Mouse (Mus musculus) splenic B cell, adult 2 months (primary cell): Measurements from ENCODE around the gene Traf5.

ENCODE experiments used
- DNase-seq: peaks from one replicate; pipeline ENCODE4 v3.0.0-alpha.2; 2011; ENCODE audit warnings: low read depth, low spot score
- H3K27me3 ChIP-seq: 2 replicates; pipeline ENCODE4 v1.6.1; 2012; ENCODE audit warnings: mild to moderate bottlenecking, low read length, moderate library complexity, mixed read lengths; ENCODE audit not compliant: control insufficient read depth, poor library complexity, insufficient read depth, severe bottlenecking
- H3K36me3 ChIP-seq: 2 replicates; pipeline ENCODE4 v1.6.1; 2012; ENCODE audit warnings: mild to moderate bottlenecking, low read length, moderate library complexity, mixed read lengths; ENCODE audit not compliant: control insufficient read depth, poor library complexity, insufficient read depth, severe bottlenecking

Gene Traf5

DNA sequence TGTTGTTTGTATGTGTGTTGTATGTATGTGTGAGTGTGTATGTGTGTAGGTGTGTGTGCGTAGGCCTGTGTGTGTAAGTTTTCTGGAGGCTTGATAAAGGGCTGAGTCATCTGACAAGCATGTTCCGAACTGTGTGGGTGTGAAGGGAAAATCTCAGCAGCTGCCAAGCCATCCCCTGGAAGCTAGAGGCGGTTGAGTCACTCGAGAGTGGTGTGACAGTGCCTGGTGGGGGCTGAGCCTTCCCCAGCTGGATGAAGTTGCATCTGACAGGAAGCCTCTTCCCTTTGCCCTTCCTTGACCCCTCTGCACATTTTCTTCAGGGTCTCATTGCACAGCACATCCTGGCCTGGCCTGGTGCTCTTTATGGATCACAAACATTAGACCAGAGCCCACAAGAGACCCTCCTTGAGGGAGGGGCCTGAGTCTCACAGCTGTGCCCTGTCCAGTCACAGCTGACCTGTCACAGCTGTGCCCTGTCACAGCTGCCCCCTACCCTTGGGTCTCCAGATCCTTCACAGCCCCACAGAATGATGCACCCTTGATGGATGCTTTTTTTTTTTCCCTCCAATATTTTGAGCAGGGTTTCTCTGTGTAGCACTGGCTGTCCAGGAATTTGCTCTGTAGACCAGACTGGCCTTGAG is 30.6 kb downstream of the Traf5 start:
- Histone ChIP-seq H3K27me3 (no peaks in the 10 kb centered on the region), H3K36me3 (peaks cover 36% of the 10 kb centered on the region)
- DNase-seq: no peak

- no peak for DNase-seq
- Histone ChIP-seq H3K27me3 (no peaks in the 10 kb centered on the region), H3K36me3 (peaks cover 21% of the 10 kb centered on the region; the same call in 1 of the 2 replicates)
These were observed 33.4 kb downstream of the Traf5 start for GRCm38 (mm10) chr1:192058911-192059310.

DNA sequence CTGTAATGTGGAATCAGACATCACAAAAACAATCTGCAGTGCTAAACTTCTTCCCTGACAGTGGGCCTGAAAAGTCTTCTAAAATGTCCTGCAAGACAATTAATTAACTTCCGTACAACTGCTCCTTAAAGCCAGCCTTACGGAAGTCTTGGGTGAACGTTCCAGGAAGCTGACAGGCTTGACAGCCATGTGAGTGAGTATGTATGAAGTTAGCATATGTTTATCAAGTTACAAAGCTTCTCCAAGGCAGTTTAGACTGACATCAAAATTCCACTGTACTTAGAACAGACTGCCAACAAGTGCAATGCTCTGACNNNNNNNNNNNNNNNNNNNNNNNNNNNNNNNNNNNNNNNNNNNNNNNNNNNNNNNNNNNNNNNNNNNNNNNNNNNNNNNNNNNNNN is 38.6 kb downstream of the Traf5 start:
- Histone ChIP-seq H3K36me3 (peaks cover 14% of the 10 kb centered on the region), H3K27me3 (no peaks in the 10 kb centered on the region)
- DNase-seq: no peak

GRCm38 (mm10) chr1:192052986-192053385 is 39.4 kb downstream of the Traf5 start:
- H3K27me3 ChIP-seq: no peaks in the 10 kb centered on the region
- peaks cover 11% of the 10 kb centered on the region for H3K36me3 ChIP-seq
- no peak for DNase-seq

DNA sequence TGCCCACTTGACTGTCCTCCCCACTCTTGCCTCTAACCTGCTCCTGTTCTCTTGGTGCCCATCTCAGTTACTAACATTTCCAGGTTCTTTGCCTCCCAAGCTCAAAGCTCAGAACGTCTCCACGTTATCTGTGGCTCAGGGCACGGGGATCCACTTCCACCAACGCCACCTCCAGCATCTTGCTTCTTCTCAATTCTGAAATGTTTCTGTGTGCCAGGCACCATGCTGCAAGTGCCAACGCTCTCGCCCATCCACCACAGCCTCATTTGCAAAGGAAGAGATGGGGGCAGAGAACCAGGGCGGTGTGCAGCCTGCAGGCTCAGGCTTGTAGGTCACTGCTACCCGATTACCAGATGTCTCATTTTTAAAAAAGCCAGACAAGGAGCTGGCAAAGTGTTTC is 39.9 kb downstream of the Traf5 start:
- Histone ChIP-seq H3K36me3 (peaks cover 10% of the 10 kb centered on the region), H3K27me3 (no peaks in the 10 kb centered on the region)
- DNase-seq: no peak

- Histone ChIP-seq H3K36me3 (peaks cover 24% of the 10 kb centered on the region), H3K27me3 (no peaks in the 10 kb centered on the region; the same call in 1 of the 2 replicates)
- DNase-seq: peak; percentile 52
These were observed 93.3 kb downstream of the Traf5 start for GRCm38 (mm10) chr1:191999022-191999421.

- Histone ChIP-seq H3K36me3 (peaks cover 24% of the 10 kb centered on the region), H3K27me3 (no peaks in the 10 kb centered on the region; the same call in 1 of the 2 replicates)
- no peak for DNase-seq
These were observed 95.7 kb downstream of the Traf5 start for GRCm38 (mm10) chr1:191996621-191997185.

GRCm38 (mm10) chr1:191995916-191996315 is 96.4 kb downstream of the Traf5 start:
- no peak for DNase-seq
- peaks cover 24% of the 10 kb centered on the region for H3K36me3 ChIP-seq

DNA sequence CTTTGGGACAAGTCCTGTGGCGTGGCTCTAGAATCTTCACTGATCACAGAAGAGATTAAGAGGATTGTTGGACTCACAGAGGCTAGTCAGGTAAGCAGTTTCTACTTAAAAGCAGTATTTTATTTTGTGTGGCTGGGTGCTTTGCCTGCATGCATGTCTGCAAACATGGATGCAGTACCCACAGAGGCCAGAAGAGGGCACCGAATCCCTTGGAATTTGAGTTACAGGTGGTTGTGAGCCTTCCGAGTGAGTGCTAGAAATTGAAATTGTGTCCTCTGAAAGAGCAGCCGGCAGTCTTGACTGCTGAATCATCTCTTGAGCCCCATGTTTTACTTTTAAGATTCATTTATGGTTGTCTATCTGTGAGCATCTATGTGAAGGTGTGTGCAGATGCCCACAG is 96.9 kb downstream of the Traf5 start:
- DNase-seq: peak; percentile 79
- H3K27me3 ChIP-seq: no peaks in the 10 kb centered on the region; the same call in 1 of the 2 replicates
- H3K36me3 ChIP-seq: peaks cover 20% of the 10 kb centered on the region

More at GRCm38 (mm10) chr1:191995916-191996315, 96.4 kb downstream of the Traf5 start:
- no peaks in the 10 kb centered on the region; the same call in 1 of the 2 replicates for H3K27me3 ChIP-seq

- no peak for DNase-seq
- Histone ChIP-seq H3K27me3 (no peaks in the 10 kb centered on the region; the same call in 1 of the 2 replicates), H3K36me3 (peaks cover 15% of the 10 kb centered on the region)
These were observed 97.9 kb downstream of the Traf5 start for GRCm38 (mm10) chr1:191994476-191994875.

- H3K36me3 ChIP-seq: peaks cover 2% of the 10 kb centered on the region; the same call in 1 of the 2 replicates
- no peaks in the 10 kb centered on the region for H3K27me3 ChIP-seq
- no peak for DNase-seq
These were observed 100.1 kb downstream of the Traf5 start for GRCm38 (mm10) chr1:191992040-191992780.

- H3K36me3 ChIP-seq: no peaks in the 10 kb centered on the region; the same call in 1 of the 2 replicates
- no peaks in the 10 kb centered on the region for H3K27me3 ChIP-seq
These were observed 102.4 kb downstream of the Traf5 start for GRCm38 (mm10) chr1:191989994-191990393.

GRCm38 (mm10) chr1:191989060-191989459 is 103.3 kb downstream of the Traf5 start:
- no peaks in the 10 kb centered on the region for H3K27me3 ChIP-seq
- no peak for DNase-seq
- H3K36me3 ChIP-seq: no peaks in the 10 kb centered on the region

More at GRCm38 (mm10) chr1:191989994-191990393, 102.4 kb downstream of the Traf5 start:
- peak; percentile 94 for DNase-seq

- DNase-seq: no peak
- no peaks in the 10 kb centered on the region for H3K27me3 ChIP-seq
- H3K36me3 ChIP-seq: no peaks in the 10 kb centered on the region
These were observed 103.7 kb downstream of the Traf5 start for GRCm38 (mm10) chr1:191988646-191989045.

- H3K27me3 ChIP-seq: no peaks in the 10 kb centered on the region
- no peak for DNase-seq
- no peaks in the 10 kb centered on the region for H3K36me3 ChIP-seq
These were observed 104.9 kb downstream of the Traf5 start for GRCm38 (mm10) chr1:191987481-191987769.
